Mouse (Mus musculus) G1E (cell line): ENCODE data around the gene Retreg1.

Experiments
- CTCF ChIP-seq: IDR thresholded peaks from 2 replicates; pipeline ENCODE4 v1.5.1; 2012; ENCODE audit warnings: low read depth, low read length, inconsistent platforms, mixed read lengths
- GATA1 ChIP-seq: IDR thresholded peaks from 2 replicates; pipeline ENCODE4 v1.6.1; 2012; ENCODE audit warnings: borderline replicate concordance, low read length, inconsistent platforms, mixed read lengths
- GATA2 ChIP-seq: IDR thresholded peaks from 2 replicates; pipeline ENCODE4 v1.6.1; 2012; ENCODE audit warnings: low read depth, low read length, inconsistent platforms, borderline replicate concordance
- POLR2AphosphoS5 ChIP-seq: IDR thresholded peaks from 2 replicates; pipeline ENCODE4 v1.6.1; 2012; ENCODE audit warnings: low read depth, low read length, inconsistent platforms; ENCODE audit not compliant: insufficient replicate concordance
- TAL1 ChIP-seq: conservative IDR thresholded peaks from 2 replicates; pipeline ENCODE4 v1.6.1; 2012; ENCODE audit warnings: low read depth, low read length, inconsistent platforms, mixed read lengths

DNA sequence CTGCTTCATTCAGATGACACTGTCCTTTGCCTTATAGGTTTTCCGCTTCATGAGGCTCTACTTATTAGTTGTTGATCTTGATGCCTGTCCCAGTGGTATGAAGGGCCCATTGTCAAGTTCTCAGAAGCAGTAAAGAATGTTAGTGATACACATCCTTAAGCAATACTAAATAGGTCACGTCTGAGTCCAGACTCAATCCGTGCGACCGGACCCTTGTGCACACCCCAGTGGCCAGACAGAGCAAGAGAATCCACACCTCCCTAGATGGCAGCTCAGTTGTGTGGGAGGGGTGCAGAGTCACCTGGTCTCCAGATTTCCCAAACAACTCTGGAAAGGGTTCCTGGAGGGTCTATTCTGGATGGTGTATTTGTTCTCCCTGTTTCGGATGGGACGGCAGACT is 103.5 kb downstream of the Retreg1 start:
- TF ChIP-seq CTCF (no peak), GATA1 (no peak), TAL1 (no peak), POLR2AphosphoS5 (no peak), GATA2 (no peak)
